Mouse (Mus musculus) adrenal gland, adult 18-20 months (tissue): Measurements from ENCODE around the gene Llgl2. TPM values are rescaled to one million over a fixed set of nuclear protein-coding genes. Genes with fewer than 3 reads are reported as not detected.

ENCODE experiments used
- DNase-seq, 2 experiments: peaks; one replicate each; pipeline ENCODE4 v3.0.0; 2021 to 2022; ENCODE audit warnings: low spot score in 2 of 2
- total RNA-seq, 2 experiments: library from RNA; stranded (reverse); gene quantifications; 1 replicate in 1 of 2; 2 replicates in 1 of 2; pipeline ENCODE4 v1.2.3; 2021

Gene Llgl2
- total RNA-seq, 2 experiments from 2014 or later = 5.8 to 8.0 TPM

DNA sequence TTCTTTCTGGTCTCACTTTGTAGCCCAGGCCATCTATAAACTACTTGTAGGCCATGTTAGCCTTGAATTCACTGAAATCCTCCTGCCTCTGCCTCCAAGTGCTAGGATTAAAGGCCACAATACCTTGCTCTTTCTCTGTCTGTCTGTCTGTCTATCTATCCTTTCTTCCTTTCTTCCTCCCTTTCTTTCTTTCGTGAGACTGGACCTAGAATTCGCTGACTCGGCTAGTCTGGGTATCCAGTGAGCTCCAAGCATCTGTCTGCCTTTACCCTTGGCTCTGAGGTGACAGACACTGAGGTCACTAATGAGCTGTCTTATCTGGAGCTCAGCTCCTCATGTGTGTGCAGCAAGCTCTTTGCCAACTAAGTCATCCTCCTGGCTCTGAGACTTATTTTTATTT lies 52.1 kb downstream of the Llgl2 start:
- DNase-seq = no peak

DNA sequence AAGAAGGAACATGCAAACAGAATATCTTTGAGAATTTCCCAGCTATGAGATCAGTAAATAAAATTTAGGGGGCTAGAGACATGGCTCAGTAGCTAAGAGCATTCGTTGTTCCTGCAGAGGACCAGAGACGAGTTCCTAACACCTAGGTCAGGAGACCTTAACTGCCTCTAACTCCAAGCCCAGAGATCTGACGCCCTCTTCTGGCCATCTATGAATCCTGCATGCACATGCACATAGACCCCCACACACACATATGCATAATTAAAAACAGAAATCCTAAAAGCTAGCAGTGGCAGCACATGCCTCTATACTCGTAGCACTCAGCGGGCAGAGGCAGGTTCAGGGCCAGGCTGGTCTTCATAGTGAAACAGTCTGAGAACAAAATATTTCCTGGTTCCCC lies 52.6 kb downstream of the Llgl2 start:
- no peak for DNase-seq

DNA sequence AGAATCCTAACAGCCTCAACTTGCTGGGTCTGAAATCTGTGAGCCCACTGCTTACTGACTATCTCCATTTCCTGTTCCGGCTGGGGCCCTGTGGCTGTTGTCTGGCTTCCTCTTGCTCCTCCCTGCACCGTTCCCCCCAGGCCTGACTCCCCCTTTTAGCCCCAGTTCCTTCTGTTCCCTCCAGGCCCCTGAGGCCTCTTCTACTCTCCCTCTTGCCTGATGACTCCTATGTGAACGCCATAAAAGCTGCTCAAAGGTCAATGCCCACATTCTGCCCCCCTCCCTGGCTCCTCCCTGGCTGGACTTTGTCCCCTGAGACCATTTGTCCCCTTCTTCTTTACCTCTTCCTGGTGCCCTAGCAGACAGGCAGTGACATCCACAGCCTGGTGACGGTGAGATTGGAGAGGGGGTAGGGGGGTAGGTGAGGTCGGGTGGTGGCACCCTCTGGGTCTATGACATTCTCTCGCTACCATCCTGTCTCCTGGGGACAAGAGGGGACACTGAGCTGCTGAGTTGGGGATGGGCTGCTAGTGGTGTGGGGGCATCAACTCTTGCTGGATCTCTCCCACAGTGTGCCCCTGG lies 53.4 kb downstream of the Llgl2 start:
- no peak for DNase-seq

DNA sequence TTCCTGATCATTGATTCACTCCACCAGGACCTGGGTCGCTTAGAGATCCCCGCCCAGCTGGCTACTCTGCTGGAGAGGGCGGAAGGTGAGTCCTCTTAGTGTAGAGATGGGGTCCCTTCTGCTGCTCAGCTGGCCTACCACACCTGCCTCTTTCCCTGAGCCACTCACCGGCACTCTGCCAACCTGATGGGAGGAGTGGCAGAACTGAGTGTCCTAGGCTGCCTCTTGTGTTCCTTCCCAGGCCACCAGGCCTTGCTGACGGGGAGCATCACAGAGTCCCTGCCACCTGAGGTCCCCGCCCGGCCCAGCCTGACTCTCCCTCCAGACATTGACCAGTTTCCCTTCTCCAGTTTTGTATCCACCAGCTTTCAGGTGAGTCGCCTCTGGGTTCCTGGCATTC lies 54.2 kb downstream of the Llgl2 start:
- DNase-seq = no peak

DNA sequence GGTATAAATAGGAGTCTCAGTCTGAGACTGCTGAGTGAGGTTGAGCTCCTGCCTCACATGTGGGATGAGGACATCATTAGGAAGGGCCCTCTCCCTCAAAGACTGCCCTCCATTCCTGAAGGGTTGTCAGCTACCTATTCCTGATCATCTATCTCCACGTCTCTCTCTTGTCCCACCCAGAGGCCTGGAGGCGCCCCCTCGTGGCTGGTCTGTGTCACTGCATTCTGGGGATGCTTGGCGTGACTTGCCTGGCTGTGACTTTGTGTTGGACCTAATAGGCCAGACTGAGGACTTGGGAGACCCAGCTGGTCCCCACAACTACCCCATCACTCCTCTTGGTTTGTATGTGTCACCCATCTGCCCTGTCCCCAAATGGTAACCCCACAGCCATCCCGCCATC lies 57.2 kb downstream of the Llgl2 start:
- DNase-seq = peak; percentile 54 to 59

DNA sequence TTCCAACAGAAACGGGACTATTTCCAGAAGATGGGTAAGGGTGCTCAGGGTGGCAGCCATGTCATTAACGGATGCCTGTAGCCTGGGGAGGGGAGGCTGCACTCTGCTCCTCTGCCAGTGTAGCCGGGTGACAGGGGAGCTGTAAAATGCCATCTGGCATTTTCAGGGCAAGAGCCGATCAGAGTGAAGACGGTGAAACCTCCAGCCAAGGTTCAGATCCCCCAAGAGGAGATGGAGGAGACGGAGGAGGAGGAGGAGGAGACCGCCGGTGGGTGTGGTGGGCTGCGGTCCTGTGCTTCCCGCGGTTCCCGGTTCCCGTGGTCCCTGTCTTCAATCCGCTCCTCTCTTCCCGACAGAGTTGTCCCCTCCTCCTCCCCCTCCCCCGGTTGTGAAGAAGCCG lies 59.4 kb downstream of the Llgl2 start:
- no peak for DNase-seq

DNA sequence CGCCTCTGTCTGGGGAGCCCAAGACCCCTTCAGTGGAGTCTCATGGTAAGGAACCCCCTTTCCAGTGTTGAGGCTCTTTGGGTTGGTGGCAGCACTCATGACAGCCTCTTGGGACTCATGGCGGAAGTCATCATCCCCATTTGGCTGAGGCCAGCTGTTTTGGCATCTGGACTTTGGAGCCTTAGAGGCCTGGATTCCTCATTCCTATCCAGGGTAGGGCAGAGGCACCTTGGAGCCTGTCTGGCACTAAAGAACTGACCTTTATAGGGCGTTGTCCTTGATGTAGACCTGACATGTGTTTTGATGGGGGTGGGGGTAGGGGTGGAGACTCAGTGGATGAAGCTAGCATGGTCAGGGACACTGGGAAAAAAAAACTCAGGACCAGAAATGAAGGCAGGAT lies 60.5 kb downstream of the Llgl2 start:
- DNase-seq = no peak

DNA sequence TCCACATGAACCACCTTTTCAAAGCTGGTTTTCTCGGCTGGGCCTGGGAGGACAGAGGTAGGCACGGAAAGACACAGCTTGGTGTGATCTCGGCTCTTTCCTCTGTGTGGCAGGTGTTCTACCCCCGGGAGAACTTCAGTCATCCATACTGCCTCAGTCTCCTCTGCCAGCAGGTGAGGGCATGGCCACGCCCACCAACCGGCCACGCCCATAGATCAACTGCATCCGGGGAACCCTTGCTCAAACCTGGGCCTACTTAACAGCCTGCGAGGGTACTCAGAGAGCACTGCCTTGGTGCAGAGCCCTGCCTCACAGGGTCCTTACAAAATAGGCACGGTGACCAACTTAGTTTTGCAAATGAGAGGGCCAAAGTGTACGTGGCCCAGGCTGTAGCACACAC lies 61.4 kb downstream of the Llgl2 start:
- DNase-seq = no peak

DNA sequence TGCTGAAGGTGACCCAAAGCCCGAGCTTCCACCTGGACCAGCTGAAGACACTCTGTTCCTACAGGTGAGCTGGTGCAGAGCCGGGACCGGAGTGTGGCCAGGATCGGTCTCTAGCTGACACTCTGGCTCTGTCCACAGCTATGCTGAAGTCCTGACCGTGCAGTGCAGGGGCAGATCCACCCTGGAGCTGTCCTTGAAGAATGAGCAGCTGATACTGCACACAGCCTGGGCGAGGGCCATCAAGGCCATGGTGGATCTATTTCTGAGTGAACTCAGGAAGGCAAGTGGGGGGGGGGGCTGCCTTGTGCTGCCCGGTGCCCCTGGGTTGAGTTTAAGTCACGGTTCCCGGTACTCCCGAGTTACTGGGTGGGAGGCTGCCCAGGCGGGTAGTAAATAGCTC lies 62.6 kb downstream of the Llgl2 start:
- no peak for DNase-seq

DNA sequence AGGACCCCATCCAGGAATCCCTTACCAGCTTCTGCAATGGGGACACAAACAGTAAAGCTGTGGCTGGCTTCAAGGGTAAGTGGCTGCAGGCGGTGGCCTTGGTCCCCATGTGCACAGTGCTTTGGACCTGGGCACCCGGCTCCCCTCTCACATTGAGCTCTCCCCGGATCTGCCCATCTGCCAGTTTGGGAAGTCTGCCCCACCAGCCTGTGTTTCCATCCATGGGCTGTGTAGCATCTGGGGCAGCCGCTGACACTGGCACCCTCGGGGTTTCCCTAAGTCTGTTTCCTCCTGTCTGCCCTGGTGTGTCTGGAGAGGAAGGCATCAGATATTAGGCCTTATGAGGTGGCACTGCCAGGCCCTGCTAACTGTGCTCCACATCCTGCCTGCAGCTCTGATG lies 64.2 kb downstream of the Llgl2 start:
- DNase-seq = no peak

DNA sequence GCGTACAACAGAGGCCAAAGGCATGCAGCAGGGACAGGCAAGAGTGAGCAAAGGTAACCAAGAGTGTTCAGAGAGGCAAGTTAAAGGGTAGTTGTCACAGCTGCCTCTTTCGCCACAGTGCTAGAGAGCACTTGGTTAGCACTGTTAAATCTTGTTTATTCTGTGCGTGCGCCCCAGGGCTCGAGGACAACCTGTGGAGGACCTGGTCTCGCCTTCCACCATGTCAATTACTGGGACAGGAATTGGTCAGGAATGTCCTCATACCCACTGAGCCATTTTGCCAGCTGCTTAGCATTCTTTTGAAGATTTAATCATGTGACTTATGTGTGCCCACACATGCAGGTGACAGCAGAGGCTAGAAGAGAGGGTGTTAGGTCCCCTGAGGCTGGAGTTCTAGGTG lies 65.3 kb downstream of the Llgl2 start:
- DNase-seq = no peak

DNA sequence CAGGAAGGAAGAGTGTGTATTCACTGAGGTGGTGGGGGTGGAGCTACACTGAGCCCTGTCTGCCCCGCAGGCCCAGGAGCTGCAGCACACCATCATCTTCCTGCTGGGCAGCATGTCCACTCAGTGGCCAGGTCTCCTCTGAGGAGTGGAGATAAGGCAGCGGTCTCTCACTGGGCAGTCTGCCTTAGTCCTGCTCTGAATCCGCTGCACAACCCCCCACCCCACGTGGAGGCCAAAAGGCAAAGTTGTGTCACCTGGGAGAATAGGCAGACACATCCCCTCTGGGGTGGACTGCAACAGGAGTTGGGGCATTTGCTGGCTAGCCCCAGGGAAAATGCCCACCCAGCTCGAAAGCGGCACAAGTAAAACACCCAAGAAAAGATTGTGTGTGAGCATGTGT lies 68.4 kb downstream of the Llgl2 start:
- DNase-seq = no peak

DNA sequence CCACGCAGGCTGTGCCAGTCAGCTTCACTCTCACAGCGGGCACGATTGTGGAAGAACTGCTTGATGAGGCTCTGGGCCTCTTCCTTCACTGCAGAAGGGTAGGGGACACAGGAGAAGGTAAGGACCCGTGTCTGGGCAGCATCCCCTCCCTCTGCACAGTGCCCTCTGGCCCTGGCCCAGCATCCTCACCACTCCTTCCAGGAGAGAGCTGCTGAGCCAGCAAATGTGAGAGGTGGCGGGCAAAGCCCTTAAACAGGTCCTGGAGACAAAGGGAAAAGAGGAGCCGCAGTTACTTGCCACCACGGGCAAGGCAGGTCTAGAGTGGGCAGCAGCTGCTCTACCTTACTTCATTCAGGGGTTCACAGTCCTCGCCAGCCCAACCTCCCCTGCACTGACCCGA lies 69.2 kb downstream of the Llgl2 start:
- no peak for DNase-seq

DNA sequence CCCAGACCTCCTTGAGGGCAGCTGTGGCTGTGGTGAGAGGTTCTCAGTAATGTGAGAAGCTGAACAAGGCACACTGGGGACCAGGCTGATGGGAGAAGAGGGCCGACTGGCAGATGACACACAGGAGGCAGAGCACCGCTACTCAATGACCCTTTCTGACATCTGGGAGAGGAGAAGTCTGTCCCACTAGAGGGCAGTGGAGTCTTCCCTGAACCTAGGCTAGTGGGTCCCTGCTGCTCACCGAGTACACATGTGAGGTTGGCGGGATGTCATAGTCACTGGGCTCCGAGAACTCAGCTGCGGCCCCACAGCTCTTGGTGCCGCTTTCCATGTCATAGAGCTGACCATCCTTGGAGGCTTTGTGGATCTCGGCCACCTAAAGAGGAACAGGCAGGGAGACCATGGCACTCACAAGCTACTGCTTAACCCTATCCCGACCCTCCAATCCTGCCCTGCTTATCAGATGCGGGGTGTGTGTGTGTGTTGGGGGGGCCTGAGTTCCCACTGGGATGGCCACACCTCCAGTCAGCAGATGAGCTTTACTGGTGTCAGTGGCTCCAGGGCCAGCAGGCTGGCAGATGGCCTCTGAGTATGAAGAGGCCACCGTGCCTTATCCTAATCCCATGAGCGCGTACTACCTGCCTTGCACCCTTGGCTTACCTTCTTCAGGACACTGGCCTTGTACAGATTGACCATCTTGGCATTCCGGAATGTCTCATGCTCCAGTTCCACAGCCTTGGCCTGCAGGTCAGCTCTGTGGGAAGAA lies 71.1 kb downstream of the Llgl2 start:
- no peak for DNase-seq

DNA sequence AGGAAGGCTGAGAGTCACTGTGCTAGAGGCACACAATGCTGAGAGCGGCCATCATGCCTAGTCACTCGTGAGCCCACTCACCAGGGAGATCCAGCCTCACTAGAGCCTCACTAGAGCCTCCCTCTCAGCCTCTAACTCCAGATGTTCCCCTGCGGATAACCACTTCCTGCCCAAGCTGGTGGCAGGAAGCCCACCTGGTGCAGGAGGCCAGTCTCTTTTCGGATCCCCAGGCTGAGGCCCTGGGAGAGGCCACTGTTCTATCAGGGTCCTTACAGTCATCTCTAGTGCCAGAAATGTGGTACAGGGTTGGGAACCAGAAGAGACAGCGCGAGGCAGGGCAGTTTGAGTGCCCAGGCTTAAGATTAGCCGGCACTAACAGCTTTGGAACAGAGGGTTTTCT lies 74.6 kb downstream of the Llgl2 start:
- DNase-seq = no peak

DNA sequence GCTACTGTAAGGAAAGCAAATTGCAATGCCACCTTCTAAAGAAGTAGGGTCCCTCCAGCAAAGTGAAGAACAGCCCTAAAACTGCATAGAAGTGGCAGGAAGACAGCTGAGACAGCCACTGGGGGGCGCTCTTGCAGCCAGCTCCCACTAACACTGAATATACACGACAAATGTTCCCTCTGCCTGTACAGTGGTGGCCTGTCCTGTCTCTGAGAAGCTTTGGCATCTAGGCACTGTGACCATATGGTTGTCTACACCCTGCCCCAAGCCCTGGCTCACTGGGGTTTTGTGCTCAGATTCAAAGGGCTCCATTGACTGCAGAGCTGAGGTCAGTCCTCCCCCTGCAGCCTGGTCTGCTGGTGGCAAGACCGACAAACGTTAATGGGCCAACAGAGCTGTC lies 75.0 kb downstream of the Llgl2 start:
- no peak for DNase-seq

DNA sequence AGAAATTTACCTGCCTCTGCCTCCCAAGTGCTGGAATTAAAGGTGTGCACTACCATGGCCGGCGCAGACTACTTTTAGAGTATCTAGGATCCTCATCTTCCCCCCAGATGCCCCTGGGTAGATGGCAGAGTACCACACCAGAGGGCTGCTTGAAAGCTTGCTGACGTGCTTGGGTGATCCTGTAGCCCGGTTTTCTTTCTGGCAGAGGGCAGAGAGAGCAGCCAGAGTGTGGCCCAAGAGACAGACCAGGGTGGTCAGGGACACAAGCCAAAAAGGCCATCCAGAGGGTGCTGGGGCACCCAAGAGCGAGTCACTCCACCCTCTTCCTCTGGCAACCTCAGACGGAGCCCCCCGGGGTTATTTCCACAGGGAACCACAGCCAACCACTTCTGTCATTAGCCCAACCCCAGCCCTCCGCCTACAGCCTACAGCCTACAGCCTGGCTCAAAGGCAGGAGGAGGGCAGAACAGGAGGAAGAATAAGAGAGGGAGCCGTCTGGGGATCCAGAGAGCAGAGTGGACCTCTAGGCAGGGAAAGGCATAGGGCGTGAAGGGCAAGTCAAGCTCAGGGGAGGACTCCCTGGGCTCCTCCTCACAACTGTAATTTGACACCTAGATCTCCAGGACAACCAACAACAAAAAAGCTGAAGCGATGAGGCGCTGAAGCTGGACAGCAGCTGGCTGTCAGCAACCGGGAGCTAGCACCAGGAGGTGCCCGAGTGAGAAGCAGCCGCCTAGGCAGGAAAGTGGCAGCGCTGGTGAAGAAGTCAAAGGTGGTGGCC lies 75.8 kb downstream of the Llgl2 start, which contains the start of gene Smim5:
Smim5 (plus strand) TSS at position 481 of the 781 bp plus-strand sequence.
- no peak for DNase-seq

DNA sequence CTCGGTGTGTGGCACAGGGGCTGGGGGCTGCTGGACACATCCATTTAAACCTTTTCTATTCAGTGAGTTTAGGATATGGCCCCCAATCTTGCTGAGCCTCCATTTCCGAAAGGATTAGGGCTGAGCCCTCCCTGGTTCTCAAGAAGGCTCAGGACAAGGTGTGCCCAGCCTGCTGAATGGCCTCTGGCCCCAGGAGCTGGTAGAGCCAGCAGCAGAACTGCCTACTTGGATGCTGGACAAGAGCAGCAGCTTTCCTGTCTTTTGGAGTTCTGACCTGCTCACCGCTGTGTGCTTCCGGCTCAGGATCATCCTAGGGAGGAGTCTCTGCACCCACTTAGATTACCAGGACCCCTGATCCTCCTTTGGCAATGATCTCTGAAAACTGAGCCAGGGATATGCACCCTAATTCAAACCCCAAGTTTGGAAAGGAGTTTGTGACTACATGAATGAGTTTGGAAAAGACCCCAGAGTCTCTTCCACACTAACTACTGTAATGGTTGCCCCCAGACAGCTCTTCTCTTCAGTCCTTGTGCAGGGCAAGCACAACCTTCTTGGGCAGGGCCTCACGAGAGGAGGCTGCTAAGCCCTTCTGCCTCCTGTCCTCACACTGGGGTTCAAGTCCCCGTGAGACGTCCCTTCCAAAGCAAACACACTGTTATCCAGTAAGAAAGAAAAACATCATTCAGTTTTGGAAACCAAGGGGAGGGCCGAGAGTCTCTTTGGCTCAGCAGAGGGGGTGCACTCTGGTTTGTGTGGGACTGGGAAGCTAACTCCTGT lies 76.9 kb downstream of the Llgl2 start:
- DNase-seq = no peak

DNA sequence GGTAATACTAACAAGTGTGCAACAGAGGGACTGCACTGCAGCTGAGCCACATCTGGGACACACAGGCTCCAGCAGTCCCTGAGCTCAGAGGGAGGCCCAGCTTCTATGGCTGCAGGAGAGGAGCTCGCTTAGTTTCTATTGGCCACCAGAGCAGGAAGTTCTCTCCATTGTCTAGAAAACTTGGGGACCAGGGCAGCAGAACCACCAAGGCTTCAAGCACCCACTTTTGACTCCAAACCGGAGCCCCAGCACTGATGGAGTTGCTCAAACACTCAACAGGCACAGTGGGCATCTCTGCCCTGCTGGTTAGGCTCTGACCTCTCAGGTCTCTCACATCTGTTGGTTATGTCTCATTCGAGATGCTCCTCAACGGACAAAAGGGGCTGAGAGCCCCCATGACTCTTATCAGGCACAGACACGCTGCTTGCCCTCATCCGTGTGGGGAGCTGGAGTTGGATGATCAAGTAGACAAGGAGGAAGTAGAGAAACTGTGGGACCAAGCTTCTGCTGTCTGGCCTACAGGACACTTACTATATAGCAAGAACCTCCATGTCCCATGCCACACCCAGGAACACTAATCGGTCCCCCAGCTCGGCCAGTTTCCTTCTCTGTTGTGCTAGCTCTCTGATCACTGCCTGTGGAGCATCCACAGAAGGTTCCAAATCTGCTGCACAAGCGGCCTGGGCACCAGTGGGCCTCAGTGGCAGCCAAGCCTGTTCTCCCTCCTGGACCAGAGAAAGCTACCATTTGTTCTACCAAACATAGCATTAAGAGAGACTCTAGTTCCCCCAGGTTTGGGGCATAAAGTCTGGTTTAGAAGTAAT lies 77.7 kb downstream of the Llgl2 start:
- DNase-seq = no peak

DNA sequence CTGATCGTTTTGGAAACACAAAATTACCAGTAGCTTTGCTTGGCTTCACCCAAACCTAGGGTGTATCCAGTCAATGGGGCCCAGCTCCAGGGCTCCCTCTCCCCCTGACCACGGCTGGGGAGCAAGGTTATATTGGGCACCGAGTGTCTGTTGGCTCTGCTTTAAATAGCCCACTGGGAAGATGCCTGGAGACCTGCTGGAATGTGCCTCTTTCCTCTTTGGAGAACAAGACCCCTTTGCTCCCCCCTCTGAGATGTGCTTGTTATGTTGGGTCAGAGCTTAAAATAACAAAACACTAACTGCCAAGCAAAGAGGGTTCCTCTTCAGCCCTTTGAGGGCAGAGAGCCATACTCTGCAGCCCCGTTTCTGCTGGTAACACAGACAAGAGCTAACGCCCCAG lies 78.3 kb downstream of the Llgl2 start:
- DNase-seq = no peak

DNA sequence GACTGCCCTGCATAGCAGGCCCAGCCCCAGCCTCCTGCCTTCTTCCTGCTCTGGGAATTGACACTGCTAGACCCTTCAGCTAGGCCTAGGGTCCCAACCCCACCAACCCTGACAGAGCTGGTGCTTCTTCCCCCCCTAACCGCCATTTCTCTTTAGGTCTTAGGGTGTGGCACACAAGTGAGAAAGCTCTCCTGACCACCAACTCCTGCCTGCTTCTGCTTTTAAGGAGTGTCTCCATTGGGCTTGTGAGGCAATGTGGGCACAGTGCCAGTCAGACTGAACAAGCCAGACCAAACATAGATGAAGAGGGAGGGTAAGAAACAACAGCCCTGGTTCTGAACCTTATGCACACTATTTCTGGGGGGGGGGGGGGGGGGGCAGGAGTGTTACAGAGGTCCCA lies 79.0 kb downstream of the Llgl2 start:
- no peak for DNase-seq
